Mouse (Mus musculus): ENCODE measurements around the gene Ptk6. TPM values are rescaled to one million over a fixed set of nuclear protein-coding genes. Genes with fewer than 3 reads are reported as not detected.

Gene Ptk6
- polyA plus RNA-seq, 1 experiment from 2014 or later = not detected

DNA sequence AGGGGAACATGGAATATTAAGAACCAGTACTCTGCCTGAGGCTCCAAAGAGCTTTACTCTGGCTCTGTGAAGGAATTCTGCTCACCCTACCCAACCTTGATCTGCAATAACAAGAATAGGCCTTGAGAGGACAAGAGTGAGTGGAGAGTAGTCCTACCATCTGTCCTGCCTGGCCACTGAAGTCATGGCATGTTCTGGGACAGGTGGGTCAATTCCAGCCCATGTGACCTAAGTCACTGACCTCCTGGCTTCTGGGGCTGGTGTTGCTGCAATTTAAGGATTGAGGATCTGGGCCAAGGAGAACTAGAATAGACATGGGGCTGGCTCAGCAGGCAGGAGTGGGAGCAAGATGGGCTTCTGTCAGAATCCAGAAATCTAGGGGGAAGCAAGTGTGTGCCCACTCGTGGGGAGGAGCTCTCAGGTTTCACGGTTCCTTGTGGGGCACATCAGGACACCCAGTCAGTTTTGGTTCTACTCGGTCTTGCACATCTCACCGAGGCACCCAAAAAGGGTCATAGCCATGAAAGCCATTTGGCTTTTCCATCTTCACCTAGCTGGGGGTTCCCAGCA lies 55.5 kb downstream of the Ptk6 start:
- Histone ChIP-seq H3K27me3 (ENCODE audit: control insufficient read depth, insufficient read depth, low read length) (peaks cover 13% of the 10 kb centered on the region; the same call in 1 of the 2 replicates), H3K36me3 (ENCODE audit: control insufficient read depth, insufficient read depth, low read length) (no peaks in the 10 kb centered on the region), H3K4me3 (ENCODE audit: low read depth, low read length) (peak overlapping the region; percentile 40), H3K4me2 (ENCODE audit: low read depth) (peak overlapping the region; percentile 88), H3K27ac (ENCODE audit: low read depth, low read length) (no peak overlapping the region), H3K9ac (ENCODE audit: low read length) (no peak overlapping the region), H3K9me3 (ENCODE audit: control insufficient read depth, low read length) (no peaks in the 10 kb centered on the region), H3K4me1 (ENCODE audit: control insufficient read depth, insufficient read depth, low read length) (no peaks in the 10 kb centered on the region)
- DNase-seq (ENCODE audit: low spot score) (no peak), ATAC-seq (ENCODE audit: insufficient read depth, low FRiP score, low TSS enrichment) (0 out of 2 replicates have a peak, but pooled peaks have one; percentile 13)
- WGBS = 65% methylated on average over 4 of the region's 4 CpGs

DNA sequence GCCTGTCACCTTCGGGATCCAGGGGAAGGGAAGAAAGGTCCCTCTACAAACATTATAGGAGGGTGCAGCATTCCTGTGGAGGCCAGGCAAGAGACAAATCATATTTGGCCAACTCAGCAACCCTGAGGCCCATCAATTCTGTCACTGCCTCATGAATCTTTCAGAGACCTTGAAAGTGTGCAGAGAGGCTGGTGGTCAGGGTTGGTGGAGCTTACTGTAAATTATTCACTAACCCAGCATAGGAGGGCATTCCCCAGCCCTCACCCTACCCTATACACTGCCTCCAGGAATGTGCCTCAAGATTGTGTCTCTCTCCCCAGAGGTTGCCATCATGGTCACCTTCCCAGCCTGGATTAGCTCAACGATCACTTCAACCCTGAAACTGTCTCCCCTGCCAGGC lies 57.9 kb downstream of the Ptk6 start:
- H3K4me2 ChIP-seq (ENCODE audit: low read depth) = no peak overlapping the region
- H3K27me3 ChIP-seq (ENCODE audit: control insufficient read depth, insufficient read depth, low read length) = peaks cover 13% of the 10 kb centered on the region; the same call in 1 of the 2 replicates
- H3K27ac ChIP-seq (ENCODE audit: low read depth, low read length) = no peak overlapping the region
- no peaks in the 10 kb centered on the region for H3K9me3 ChIP-seq (ENCODE audit: control insufficient read depth, low read length)
- no peak for DNase-seq (ENCODE audit: low spot score)
- no peaks in the 10 kb centered on the region for H3K36me3 ChIP-seq (ENCODE audit: control insufficient read depth, insufficient read depth, low read length)
- ATAC-seq (ENCODE audit: insufficient read depth, low FRiP score, low TSS enrichment) = no peak
- H3K4me1 ChIP-seq (ENCODE audit: control insufficient read depth, insufficient read depth, low read length) = no peaks in the 10 kb centered on the region
- no peak overlapping the region for H3K9ac ChIP-seq (ENCODE audit: low read length)
- no peak overlapping the region for H3K4me3 ChIP-seq (ENCODE audit: low read depth, low read length)
- 88% methylated on average over 2 of the region's 2 CpGs for WGBS

Other genes with a start within 250 kb of the Ptk6 start
- 65.1 and 73.6 TPM in 2 replicates for gene Nkain4, start 248.1 kb downstream of the Ptk6 start, polyA plus RNA-seq (2014; fragmentation: Nextera tagmentation; extraction: Ambion mirVana)
- gene Arfgap1, start 235.6 kb downstream of the Ptk6 start, polyA plus RNA-seq (2014; fragmentation: Nextera tagmentation; extraction: Ambion mirVana) = 60.2 and 61.4 TPM in 2 replicates
- gene Col20a1, start 216.3 kb downstream of the Ptk6 start, polyA plus RNA-seq (2014; fragmentation: Nextera tagmentation; extraction: Ambion mirVana) = 1.0 and 2.1 TPM in 2 replicates
- gene Chrna4, start 159.2 kb downstream of the Ptk6 start, polyA plus RNA-seq (2014; fragmentation: Nextera tagmentation; extraction: Ambion mirVana) = 61.4 and 68.5 TPM in 2 replicates
- 16.0 and 17.1 TPM in 2 replicates for gene Kcnq2, start 67.5 kb downstream of the Ptk6 start, polyA plus RNA-seq (2014; fragmentation: Nextera tagmentation; extraction: Ambion mirVana)
- gene Eef1a2, start 45.8 kb downstream of the Ptk6 start, polyA plus RNA-seq (2014; fragmentation: Nextera tagmentation; extraction: Ambion mirVana) = 0.92 and 0.93 TPM in 2 replicates
- gene Ppdpf, start 15.5 kb downstream of the Ptk6 start, polyA plus RNA-seq (2014; fragmentation: Nextera tagmentation; extraction: Ambion mirVana) = 402 and 413 TPM in 2 replicates
- 0.12 TPM in 1 of 2 replicates, not detected in the other for gene Srms, start 10.4 kb upstream of the Ptk6 start, polyA plus RNA-seq (2014; fragmentation: Nextera tagmentation; extraction: Ambion mirVana)
- 0.28 TPM in 1 of 2 replicates, not detected in the other for gene Fndc11, start 17.2 kb upstream of the Ptk6 start, polyA plus RNA-seq (2014; fragmentation: Nextera tagmentation; extraction: Ambion mirVana)
- 0.64 and 0.68 TPM in 2 replicates for gene Helz2, start 39.2 kb upstream of the Ptk6 start, polyA plus RNA-seq (2014; fragmentation: Nextera tagmentation; extraction: Ambion mirVana)
- gene Gmeb2, start 85.2 kb upstream of the Ptk6 start, polyA plus RNA-seq (2014; fragmentation: Nextera tagmentation; extraction: Ambion mirVana) = 21.6 and 21.9 TPM in 2 replicates
- gene Stmn3, start 111.7 kb upstream of the Ptk6 start, polyA plus RNA-seq (2014; fragmentation: Nextera tagmentation; extraction: Ambion mirVana) = 391 and 430 TPM in 2 replicates
- 53.7 and 61.8 TPM in 2 replicates for gene Rtel1, start 117.0 kb upstream of the Ptk6 start, polyA plus RNA-seq (2014; fragmentation: Nextera tagmentation; extraction: Ambion mirVana)
- 44.5 and 46.4 TPM in 2 replicates for gene Zgpat, start 162.1 kb upstream of the Ptk6 start, polyA plus RNA-seq (2014; fragmentation: Nextera tagmentation; extraction: Ambion mirVana)
- gene Arfrp1, start 162.6 kb upstream of the Ptk6 start, polyA plus RNA-seq (2014; fragmentation: Nextera tagmentation; extraction: Ambion mirVana) = 63.3 and 69.8 TPM in 2 replicates
- gene Lime1, start 177.3 kb upstream of the Ptk6 start, polyA plus RNA-seq (2014; fragmentation: Nextera tagmentation; extraction: Ambion mirVana) = 23.9 and 24.2 TPM in 2 replicates

Measured in neural tube, embryonic 11.5 days (tissue).